Mouse (Mus musculus): ENCODE measurements around the gene Lrrc19. TPM values are rescaled to one million over a fixed set of nuclear protein-coding genes. Genes with fewer than 3 reads are reported as not detected.

The Lrrc19 gene
- total RNA-seq, 2 experiments from 2014 or later = not detected

DNA sequence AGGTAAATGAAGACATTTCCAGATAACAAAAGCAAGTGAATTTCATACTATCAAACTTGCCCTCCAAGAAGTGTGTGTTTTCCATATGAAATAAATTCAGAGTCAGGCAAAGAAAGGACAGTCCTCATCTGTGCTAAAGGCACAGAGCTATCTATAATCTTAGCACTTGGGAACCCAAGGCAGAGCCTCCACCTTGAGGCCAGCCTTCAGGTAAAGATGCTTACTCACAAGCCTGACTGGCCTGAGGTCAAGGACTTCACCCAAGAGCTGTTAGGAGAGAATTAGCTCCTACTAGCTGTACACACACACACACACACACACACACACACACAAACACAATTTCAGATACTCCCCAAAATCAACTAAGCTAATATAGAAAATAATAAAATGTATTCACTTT lies 57.2 kb downstream of the Lrrc19 start:
- ATAC-seq (replicated peaks; ENCODE audit: poor library complexity, severe bottlenecking) = no peak

DNA sequence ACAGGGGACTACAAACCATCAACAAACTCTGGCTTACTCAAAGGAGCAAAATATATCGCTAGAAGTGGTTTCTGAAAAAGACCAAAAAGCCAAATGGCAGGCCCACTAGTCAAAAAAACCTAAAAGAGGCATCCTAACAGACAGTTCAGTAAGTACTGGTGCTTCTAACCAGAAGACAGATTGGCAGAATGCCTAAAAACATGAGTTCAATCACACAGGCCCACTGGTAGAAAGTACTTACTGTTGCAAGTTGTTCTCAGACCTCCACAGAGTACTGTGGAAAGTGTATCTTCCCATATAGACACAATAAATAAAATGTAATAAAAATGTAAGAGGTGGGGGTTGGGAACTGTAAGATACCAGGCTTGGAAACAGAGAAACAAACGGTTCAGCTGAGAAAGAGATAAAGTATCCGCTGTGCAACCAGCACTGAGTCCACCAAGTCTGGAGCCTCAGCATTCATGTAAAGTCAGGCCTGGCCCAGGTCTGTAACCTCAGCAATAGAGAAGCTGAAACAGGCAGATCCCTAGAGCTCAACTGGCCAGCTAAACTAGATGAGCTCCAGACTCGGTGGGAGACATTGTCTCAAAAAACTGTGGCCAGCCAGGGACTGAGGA lies 58.1 kb downstream of the Lrrc19 start:
- no peak for ATAC-seq (replicated peaks; ENCODE audit: poor library complexity, severe bottlenecking)

Other genes with a start within 250 kb of the Lrrc19 start
- gene Gm10306, start 93.6 kb downstream of the Lrrc19 start, total RNA-seq (2014; fragmentation: Nextera tagmentation) = not detected in 2 replicates
- gene Gm10306, start 93.6 kb downstream of the Lrrc19 start, total RNA-seq (2017) = 2.5 TPM in 1 of 2 replicates, not detected in the other
- gene Caap1, start 93.3 kb downstream of the Lrrc19 start, total RNA-seq (2014; fragmentation: Nextera tagmentation) = 14.9 and 15.5 TPM in 2 replicates
- 21.1 and 22.4 TPM in 2 replicates for gene Caap1, start 93.3 kb downstream of the Lrrc19 start, total RNA-seq (2017)
- gene Plaa, start 46.9 kb downstream of the Lrrc19 start, total RNA-seq (2014; fragmentation: Nextera tagmentation) = 47.7 and 56.4 TPM in 2 replicates
- 99.2 and 119 TPM in 2 replicates for gene Plaa, start 46.9 kb downstream of the Lrrc19 start, total RNA-seq (2017)
- 6.1 and 8.4 TPM in 2 replicates for gene Ift74, start 35.7 kb downstream of the Lrrc19 start, total RNA-seq (2014; fragmentation: Nextera tagmentation)
- 6.9 and 17.9 TPM in 2 replicates for gene Ift74, start 35.7 kb downstream of the Lrrc19 start, total RNA-seq (2017)
- gene Tek, start 89.1 kb upstream of the Lrrc19 start, total RNA-seq (2014; fragmentation: Nextera tagmentation) = 0.26 and 0.84 TPM in 2 replicates
- gene Tek, start 89.1 kb upstream of the Lrrc19 start, total RNA-seq (2017) = 0.36 and 4.4 TPM in 2 replicates